Mouse (Mus musculus): Measurements from ENCODE around the gene Echdc1.
"Not testable (repeated sequence)": the region's sequence is repeated elsewhere in the genome, so short reads cannot be mapped to it uniquely, and the experiment has no call there.

The Echdc1 gene

DNA sequence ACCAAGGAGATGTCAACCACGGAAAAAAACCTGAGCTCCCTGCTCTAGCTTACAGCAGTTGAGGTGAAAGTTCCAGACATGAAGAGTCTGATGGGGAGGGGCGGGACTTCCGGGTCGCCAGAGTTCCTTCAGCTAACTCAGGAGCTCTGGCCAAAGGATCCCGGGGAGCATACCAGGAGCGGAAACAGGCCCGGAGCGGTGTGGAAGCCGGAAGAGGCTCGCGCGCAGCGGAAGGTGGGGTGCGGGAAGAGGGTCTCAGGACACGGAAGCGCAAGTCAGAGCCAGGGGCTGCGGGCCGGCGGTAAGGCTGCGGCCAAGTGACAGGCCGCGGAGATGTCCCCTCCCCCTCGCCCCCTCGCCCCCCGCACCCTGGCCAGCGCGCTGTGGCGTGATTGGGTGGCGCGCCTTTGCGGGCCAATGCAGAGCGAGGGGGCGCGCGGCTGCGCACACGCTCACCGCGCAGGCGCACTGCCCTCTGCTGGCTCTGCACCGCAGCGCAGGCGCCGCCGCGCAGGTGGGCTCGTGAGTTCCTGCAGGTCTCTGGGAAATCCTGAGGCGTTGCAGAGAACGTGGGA, at the start of gene Echdc1:
Gene Echdc1 (plus strand): TSS at position 103 of the 575 bp plus-strand sequence.
- peak; percentile 72 for DNase-seq (ENCODE audit: low read depth)

DNA sequence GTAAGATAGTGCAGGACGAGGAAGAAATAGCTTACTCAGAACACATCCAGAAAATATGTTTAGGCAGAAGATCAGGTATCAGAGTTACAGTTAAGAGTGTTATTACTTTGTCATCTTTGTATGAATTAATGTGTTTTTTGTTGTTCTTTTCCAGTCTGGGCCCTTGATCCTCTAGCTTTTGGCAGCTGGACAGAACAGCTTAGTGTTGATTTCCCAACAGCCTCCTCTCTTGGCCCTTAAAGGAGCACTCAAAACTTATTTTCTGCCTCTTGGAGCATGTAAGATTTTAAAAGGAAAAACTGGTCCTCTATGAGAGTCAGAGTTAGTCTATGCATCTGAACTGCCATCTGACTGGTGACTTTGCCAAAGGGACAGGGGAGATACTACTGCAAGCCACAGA, 31.2 kb upstream of the Echdc1 start:
- no peak for DNase-seq (ENCODE audit: low read depth)

DNA sequence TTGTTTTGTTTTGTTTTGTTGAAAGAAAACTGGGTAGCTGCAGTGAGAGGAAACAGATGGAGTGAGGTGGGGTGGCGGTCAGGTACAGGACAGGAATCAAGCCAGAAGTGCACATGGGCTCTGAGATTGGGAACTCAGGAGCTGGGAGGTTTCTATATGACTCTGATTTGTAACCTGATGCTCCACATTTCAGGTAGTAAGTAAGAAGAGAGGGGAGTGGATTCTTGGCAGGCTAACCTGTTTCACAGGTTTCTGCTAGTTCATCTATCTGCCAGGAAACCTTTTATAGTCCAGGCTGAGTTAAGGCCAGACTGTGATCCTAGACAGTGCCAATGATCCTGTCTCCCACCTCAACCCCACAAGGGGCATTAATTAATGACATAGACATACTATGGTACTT, 27.2 kb upstream of the Echdc1 start:
- no peak for DNase-seq (ENCODE audit: low read depth)

DNA sequence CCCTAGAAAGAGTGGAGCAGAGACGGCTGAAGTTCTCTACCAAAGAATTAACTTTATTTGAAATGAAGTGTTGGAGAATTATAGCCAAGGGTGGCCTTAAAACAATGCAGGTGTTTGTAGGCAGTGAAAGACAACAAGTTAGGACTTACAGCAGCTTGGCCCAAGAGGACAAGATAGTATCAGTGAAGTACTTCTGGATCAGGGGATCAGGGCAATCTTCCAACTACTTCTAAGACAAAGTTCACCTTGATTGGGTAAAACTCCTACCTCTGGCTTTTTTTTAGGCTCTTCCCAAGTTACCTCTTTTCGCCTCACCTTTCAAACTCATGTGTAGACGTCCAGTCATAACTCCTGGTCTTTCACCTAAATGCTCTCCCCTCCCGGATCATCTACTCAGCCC, 10.7 kb upstream of the Echdc1 start:
- DNase-seq (ENCODE audit: low read depth) = no peak

DNA sequence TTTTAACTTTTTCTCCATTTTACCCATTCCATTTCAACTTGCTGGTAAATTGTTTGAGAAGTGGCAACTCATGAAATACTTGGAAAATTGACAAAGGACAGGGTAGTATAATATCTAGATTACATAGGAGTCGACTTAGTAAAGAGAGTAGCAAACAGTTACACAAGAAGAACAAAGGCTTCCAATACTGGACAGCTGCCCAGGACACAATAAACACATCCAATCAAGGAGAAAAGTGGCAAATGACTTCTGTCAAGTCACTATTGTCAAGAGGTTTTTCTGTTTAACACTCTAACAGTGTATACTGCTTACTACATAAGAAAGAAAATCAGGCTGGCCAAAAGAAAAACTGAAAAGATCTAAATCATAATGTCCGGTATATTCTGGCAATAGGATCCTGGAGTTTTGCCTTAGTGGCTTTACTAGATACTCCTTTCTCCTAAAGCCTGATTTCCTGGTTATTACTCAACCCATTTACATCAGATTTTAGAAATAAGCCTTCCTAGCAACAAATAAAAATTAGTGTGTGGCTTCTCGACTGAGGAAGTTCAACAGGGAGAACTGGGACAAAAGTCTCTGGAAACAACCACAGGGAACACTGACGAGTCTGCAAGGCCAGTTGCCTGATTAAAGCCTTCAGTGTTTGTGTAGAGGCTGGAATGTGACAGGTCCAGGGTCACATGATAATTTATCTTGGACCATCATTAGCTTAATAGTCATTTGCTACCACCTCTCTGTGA, 1.3 kb upstream of the Echdc1 start:
- no peak for DNase-seq (ENCODE audit: low read depth)

DNA sequence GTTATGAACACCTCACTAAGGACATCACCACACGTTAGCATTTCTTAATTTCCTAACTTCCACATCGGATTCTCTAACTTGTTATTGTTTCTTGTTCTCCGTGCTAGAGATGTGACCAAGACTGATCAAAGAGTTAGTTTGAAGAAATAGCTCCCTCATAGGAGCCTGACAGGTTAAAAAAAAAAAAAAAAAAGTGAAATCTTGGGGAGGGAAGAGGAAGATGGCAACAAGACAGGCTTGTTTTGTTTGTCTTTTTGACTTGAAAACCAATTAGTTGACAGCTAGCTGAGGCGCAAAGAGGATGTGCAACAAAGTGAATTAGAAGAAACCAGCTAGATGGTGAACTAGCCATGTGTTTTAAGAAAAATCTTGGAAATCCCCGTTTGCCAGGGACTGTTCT, 939 bp downstream of the Echdc1 start:
- peak; percentile 23 for DNase-seq (ENCODE audit: low read depth)

DNA sequence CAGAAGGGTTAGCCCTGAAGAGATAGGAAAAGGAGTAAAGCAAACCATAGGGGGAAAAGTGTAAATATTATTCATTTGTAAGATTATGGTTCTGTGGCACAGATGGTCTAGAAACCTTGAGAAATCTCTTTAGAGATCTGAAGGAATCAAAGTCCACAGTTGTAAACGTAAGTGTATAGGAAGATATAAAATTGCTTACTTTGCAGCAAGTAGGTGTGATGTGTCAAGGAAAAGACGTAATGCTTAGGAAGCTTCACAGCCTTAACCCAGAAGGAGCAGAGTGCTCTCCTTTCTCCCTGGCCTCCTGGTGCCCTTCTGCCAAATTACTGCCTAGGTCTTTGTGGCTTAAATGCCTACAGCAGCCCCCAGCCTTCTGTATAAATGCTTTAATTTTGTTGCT, 11.9 kb downstream of the Echdc1 start:
- no peak for DNase-seq (ENCODE audit: low read depth)

DNA sequence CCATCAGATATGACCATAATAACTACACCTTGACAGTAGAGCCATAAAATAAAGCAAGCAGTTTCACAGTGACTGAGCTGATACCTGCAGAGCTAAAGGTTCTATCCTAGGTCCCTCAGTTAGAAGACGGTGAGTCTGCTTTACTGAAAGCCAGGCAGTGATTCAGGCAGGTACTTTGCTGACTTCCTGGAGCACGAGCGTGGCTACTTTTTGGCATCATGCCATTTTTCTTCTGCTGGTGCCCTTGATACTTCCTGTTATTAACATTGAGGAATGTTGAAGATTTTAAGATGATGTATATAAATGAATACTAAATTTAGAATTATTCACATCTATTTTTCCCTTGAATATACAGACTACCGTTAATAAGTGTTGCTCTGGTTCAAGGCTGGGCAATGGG, 20.9 kb downstream of the Echdc1 start:
- DNase-seq (ENCODE audit: low read depth) = no peak

DNA sequence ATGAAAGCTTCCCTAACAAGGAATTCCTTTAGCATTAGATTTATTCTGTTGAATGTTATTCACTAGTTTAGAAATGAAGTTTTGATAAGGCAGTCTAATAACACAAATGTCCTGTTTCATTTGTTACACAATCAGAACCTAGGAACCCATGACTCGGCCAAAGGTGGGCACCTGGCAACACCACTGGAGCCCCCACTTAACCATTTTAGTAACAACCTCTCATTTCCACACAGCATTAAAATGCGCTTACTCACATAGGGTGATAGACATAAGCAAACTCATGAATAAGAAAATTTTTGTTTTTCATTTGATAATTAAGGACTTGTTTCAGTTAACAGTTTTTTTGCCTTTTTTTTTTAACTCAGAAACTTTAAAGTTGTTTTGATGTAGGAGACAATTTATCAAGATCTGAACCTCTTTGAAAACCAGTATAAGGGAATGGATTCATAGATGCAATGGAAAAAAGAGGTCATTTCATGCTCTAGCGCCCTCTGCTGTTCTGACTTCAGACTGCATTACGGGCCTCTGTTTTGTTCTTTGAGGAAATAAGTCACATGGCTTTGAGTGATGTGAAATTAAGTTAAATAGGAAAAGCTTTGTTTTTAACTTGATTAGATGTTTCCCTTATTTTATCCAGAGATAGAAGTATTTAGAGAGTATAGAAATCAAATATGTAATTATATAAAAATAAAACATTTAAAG, 25.5 kb downstream of the Echdc1 start:
- DNase-seq (ENCODE audit: low read depth) = peak; percentile 79

DNA sequence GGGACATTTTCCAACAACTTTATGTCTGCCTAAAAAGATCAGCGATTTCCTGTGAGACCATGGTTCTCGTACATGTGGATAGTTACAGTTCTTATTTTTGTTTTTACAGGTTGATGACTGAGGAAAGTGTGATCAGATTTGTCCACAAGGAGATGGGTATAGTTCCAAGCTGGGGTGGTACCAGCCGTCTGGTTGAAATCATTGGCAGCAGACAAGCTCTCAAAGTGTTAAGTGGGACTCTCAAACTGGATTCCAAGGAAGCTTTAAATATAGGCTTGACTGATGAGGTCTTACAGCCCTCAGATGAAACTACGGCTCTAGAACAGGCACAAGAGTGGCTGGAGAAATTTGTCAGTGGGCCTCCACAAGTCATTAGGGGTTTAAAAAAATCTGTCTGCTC, 31.3 kb downstream of the Echdc1 start:
- DNase-seq (ENCODE audit: low read depth) = no peak

DNA sequence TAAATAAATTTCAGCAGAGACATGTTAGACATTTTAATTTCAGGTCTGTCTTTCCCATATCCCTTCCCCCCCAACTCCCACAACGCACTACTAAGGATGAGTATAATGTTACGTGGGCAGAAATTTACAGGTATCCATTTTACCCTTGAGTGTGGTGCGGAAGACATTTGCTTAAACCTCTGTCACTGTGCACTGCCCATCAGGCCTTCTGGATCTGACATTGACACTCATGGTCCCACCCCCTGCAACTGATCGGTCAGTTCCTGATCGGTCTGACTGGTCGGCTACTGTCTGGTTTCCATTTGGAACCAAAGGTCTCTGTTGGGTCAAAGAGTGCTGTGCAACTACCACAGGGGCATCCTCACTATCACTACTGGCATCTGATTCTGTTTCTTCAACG, 33.7 kb downstream of the Echdc1 start:
- DNase-seq (ENCODE audit: low read depth) = no peak

DNA sequence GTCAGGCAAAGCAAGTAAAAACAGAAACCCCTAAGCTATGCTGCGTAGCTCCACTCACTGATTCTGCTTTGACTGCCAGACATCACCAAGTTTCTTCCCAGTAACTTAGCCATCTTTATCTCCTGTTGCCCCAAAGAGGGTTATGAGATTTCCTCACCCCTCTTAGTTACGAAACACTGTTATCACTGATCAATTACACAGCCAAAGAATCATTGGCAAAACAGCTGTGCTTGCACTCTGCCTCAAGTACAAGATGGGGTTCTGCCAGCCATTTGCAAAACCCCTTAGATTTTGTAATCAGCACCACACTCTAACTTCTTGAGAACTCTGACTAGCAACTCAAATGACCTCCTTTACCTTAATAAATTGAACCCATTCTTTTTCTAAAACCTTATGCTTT, 38.5 kb downstream of the Echdc1 start:
- DNase-seq (ENCODE audit: low read depth) = no peak

DNA sequence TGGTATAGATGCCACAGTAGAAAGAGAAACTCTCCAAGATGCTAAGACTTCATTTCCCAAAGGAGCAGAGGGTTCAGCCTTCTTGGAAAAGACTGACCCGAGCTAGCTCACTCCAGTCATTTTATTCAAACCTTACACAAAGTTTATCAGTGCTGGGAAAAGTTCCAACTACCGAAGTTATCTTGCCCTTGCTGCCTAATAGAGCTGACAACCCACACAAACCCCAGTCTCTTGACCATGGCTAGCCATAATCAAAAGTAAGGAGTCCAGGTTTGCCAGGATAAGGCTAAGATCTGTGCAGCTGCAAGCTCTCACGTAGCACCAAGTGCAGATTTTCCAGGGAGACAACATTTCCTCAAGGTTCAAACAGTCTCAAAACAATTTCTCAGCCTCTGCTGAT, 39.6 kb downstream of the Echdc1 start:
- DNase-seq (ENCODE audit: low read depth) = no peak

DNA sequence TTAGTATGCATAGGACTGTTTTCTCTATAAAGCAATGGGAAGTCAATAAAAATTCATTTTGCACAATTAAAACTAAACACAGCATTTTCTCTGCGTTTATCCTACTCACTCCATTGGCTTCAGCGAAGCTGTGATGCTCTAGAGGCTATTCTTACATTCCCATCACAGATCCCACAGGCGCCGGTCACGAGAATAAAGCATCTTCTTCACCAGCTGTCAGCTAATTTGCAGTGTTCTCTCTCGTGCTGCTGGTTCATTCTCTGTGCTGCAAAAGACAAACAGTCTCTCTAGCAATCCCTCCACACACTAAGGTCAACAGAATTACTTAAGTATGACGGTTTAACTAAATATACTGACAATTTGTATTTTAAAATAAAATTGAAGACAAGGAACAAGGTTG, 41.2 kb downstream of the Echdc1 start:
- no peak for DNase-seq (ENCODE audit: low read depth)

DNA sequence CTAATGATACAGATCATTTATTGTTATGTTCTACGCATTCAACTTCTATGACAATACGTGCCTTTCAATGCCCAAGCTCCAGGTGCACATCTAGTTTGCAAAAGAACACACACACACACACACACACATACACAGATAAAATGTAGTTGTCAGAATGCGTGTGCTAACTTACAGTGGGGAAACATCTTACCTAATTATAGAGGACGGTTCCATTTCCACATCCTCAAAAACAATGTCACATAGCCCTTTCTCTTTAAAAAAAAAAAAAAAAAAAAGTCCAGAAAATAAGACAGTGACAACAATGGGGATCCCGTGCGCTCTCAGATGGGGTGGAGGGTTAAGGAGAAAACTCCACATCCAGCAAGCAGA, 48.1 kb downstream of the Echdc1 start:
- peak; percentile 19 for DNase-seq (ENCODE audit: low read depth)

DNA sequence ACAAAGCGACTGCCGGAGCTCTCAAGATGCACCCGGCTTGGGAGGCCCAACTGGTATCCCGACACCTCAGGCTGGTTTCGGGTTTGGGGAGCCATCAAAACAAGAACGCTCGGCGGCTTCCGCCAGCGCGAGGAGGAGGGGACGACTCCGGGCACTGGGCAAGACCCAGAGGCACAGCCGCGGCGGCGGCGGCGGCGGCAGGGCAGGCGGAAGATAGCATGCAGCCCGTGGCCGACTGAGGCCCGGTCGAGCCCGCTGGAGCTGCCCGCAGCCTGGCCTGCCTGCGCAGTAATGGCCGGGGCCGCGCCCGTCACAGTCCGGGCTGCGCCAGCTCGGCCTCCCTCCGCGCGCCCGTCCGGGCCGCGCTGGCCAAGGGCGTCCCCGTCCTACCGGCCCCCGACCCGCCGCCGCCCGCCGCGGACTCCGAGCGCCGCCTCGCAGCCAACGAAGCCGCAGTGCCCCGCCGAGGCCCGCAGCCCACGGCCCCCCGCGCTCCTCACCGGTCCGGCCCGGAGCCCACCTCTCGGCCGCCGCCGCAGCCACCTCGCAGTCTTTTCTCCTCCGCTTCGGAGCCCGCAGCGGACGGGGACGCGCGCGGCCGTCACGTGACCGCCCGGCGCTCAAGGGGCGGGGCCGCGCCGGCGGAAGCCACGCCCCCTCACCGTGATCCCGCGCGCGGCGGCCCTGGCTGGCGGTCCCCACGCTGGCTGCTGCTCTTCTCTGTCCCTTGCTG, 48.7 kb downstream of the Echdc1 start:
- peak; percentile 52 for DNase-seq (ENCODE audit: low read depth)

DNA sequence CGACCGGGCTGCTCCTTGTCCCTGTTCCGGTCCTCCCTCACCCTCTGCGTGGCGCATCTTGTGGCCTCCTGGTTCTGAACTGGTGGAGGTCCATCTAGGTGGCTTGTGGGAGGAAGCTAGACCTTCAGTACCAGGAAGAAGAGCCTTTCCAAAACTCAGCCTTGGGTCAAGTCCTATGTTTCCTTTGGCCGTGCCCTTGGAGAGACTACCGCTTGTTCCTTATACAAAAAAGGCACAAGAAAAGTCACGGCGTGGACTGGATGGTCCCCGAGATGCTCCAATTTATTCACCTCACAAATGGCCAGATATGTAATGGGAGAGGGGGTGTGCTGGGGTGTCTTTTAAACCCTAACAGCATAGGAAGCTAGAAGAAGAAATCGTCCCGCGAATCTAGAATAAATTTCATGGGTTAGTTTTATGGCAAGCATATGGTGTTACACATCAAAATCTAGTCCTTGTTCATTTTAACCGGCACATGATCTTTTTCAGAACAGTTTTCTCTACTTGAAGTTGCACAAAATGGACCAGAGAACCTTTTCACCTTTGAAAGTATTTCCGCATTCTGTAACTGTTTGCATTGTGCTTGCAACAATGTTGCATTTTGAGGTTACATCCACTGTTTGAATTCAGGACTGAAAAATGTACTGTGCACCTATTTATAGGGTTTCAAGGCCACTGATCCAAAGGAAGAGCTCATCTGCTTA, 49.4 kb downstream of the Echdc1 start, which contains the start of gene Rnf146:
Gene Rnf146 (minus strand): TSS at position 246 of the 704 bp plus-strand sequence.
- no peak for DNase-seq (ENCODE audit: low read depth)

DNA sequence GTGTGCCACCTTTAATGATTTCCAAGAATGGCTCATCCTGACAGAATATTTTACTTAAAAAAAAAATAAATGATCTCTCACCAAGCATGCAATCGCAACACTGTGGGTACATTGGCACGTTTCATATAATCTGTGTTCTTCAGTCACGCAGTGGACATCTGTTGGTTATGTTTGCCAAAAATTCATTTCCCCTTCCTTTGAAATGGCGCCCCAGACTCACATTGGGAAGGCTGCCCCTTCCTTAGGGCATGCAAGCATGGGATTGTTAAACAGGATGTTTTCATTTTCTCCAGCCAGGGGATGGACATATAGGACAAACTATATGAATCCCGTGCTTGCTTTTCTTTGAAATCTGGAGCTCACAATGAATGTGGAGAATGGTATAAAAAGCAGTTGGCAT, 61.1 kb downstream of the Echdc1 start:
- DNase-seq (ENCODE audit: low read depth) = no peak

DNA sequence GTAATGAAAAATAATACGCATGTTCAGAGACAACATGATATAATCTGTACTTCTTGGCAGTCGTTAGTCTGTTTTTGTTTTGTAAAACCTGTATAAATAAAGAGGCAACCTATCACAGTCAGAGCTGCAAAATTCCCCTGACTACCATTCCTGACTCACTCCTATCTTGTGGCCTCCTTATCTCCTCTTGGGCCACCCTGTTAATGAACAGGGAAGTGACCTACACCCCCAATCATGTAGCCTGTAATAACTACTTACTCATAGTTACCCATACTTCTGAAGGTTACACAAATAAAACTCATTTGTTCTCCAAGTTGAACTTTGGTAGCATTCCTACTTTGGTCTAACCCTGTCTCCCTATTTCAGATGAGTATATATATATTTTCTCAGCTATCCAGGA, 68.6 kb downstream of the Echdc1 start:
- DNase-seq (ENCODE audit: low read depth) = no peak

DNA sequence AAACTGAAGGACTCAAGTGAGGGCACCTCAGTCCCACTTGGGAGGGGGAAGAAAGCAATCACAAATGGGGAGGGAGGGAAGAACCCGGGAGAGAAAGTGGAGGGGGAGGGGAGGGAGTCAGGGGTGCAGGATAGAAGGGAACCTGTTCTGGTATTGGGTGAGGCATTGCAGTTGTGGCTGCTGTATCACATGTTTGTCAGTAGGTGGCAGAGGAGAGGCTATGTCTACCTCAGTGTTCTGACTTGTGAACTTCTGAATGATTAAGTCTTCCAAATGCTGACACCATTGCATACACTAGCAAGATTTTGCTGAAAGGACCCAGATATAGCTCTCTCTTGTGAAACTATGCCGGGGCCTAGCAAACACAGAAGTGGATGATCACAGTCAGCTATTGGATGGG, 81.9 kb downstream of the Echdc1 start:
- DNase-seq (ENCODE audit: low read depth) = not testable (repeated sequence)

Data from c-Kit-positive CD71-positive TER-119-negative erythroid progenitor cells, embryonic 14.5 days (primary cell).